Mouse (Mus musculus): ENCODE results near the gene Ifnar2. TPM values are rescaled to one million over a fixed set of nuclear protein-coding genes. Genes with fewer than 3 reads are reported as not detected.

The Ifnar2 gene
- polyA plus RNA-seq, 1 experiment from 2014 or later: 39.5 TPM

DNA sequence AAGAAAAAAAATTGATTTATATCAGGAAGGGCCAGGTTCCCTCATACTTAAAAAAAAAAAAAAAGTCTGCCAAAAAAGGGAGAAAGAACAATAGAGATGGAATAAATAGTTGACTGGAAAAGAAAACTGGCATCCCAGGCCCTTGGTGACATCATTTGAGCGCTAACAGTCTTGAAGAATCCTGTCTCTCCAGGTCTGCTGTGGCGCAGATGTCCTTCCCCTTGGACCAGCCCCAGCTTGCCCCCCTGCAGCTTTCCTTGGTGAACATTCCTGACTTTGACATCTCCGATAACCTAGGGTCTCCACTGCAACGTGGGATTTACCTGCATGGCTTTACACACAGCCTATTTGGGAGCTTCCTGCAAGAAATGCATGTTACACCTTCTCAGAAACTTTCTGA is 9.0 kb downstream of the Ifnar2 start:
- Histone ChIP-seq H3K27me3 (no peaks in the 10 kb centered on the region), H3K4me2 (no peak overlapping the region), H3K9me3 (no peaks in the 10 kb centered on the region), H3K27ac (replicated peaks) (no peak overlapping the region), H3K4me1 (replicated peaks) (peaks cover 8% of the 10 kb centered on the region; the same call in 1 of the 2 replicates), H3K36me3 (peaks cover 10% of the 10 kb centered on the region), H3K9ac (no peak overlapping the region), H3K4me3 (no peak overlapping the region)
- WGBS: 84% methylated on average over 4 of the region's 4 CpGs
- no peak for ATAC-seq (ENCODE audit: low FRiP score, low read depth)

DNA sequence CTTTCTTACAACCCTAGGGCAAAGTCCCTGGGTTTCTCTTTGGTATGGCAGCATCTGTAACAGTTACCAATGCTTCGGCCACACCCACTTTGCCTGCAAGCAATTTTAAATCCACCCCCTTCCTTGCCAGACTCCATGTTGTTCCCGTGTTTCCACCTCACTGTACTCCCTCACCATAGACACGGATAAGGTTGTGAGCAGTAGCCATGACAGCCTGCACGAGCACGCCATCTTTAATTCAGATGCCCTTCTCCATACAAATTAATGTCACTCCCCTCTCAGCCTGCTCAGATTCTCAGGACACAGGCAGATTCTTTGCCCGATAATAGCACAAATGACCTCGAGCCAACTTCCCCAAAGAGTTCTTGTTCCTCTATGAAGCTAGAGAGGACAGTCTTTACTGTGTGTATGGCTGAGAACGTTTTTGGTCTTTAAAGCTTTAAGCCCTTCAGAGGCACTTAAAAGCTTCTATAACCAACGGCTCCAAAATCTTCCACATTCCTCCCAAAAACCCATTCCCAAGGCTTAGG is 9.7 kb downstream of the Ifnar2 start:
- no peak overlapping the region for H3K27ac ChIP-seq (replicated peaks)
- 91% methylated on average over 9 of the region's 9 CpGs for WGBS
- no peak overlapping the region for H3K4me2 ChIP-seq
- H3K9me3 ChIP-seq: no peaks in the 10 kb centered on the region
- peaks cover 8% of the 10 kb centered on the region; the same call in 1 of the 2 replicates for H3K4me1 ChIP-seq (replicated peaks)
- ATAC-seq (ENCODE audit: low FRiP score, low read depth): no peak
- no peak overlapping the region for H3K4me3 ChIP-seq
- peaks cover 14% of the 10 kb centered on the region for H3K36me3 ChIP-seq
- H3K9ac ChIP-seq: no peak overlapping the region
- no peaks in the 10 kb centered on the region for H3K27me3 ChIP-seq

DNA sequence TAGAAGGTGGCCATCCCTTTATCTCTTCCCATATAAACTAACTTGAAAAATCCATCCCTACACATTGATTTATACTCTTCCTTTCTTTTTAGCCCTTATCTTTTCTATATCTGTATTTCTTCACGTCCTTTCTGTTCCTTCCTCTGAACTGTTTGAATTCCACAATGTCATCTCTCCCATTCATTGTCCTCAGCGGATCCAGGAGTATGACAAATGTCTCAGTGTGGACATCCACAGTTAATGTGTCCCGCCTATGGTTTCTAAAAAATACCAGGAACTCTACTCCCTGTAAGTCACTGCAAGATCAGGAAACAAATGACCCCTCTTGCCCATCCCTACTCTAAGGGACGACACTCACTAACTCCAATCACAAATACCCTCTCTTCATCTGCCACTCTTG is 11.6 kb downstream of the Ifnar2 start:
- ATAC-seq (ENCODE audit: low FRiP score, low read depth): no peak
- H3K4me2 ChIP-seq: no peak overlapping the region
- 89% methylated on average over 4 of the region's 4 CpGs for WGBS
- no peaks in the 10 kb centered on the region for H3K27me3 ChIP-seq
- H3K4me1 ChIP-seq (replicated peaks): 0 out of 2 replicates have a peak, but pooled peaks cover under 1% of the 10 kb centered on the region
- no peak overlapping the region for H3K4me3 ChIP-seq
- H3K36me3 ChIP-seq: peaks cover 19% of the 10 kb centered on the region
- H3K9ac ChIP-seq: no peak overlapping the region
- no peaks in the 10 kb centered on the region for H3K9me3 ChIP-seq
- no peak overlapping the region for H3K27ac ChIP-seq (replicated peaks)

DNA sequence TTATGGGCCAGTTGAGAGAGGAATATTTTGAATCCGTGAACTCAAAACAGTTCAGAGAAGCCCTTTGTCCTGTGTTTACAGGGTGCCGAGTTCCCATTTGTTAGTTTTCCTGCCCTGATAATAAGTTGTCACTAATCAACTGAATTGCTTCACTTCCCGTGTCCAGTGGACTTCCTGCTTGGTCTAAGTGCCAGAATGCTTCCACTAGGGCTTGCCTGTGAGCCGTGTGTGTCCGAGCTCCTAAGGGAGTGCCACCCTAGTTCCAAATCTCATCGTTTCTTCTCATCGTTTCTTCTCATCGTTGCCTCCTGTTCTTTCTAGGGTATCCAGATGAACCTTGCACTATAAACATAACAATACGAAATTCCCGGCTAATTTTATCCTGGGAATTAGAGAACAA is 13.0 kb downstream of the Ifnar2 start:
- no peak overlapping the region for H3K4me3 ChIP-seq
- no peaks in the 10 kb centered on the region for H3K9me3 ChIP-seq
- 50% methylated on average over 10 of the region's 10 CpGs for WGBS
- no peak overlapping the region for H3K9ac ChIP-seq
- no peak for ATAC-seq (ENCODE audit: low FRiP score, low read depth)
- H3K4me1 ChIP-seq (replicated peaks): no peaks in the 10 kb centered on the region
- H3K27me3 ChIP-seq: no peaks in the 10 kb centered on the region
- peaks cover 23% of the 10 kb centered on the region for H3K36me3 ChIP-seq
- peak overlapping the region; percentile 17; the same call in 1 of the 2 replicates for H3K27ac ChIP-seq (replicated peaks)
- no peak overlapping the region for H3K4me2 ChIP-seq

DNA sequence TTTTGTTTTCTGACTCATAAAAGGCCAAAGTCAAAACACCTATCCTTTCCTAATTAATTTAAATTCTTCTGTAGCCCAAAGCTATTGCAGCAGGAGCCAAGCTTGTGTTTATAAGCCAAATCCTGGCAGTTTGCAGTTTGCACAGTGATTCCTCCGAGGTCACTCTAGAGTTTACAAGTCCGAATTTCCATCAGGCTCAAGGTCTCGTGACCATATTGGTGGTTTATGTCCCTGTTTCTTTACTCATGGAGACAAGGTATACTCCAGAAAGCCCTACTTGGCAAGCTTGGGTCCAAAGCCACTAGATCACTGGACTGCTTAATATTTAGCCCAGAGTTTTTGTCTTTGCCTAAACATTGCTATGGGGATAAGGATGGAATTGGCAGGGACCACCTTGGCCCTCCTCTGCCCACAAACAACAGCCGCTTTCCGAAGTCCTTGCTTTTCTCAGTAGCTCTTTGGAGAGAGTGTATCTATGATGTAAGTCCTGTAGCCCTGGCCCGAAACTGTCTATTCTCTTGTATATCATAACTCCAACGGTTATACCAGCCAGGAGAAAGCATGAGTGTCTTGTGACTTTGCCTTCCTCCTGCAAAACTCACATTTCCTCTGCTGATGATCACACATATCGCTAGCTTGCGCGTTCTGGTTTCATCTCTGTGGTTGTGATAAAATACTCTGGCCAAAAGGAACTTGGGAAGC is 14.0 kb downstream of the Ifnar2 start:
- Histone ChIP-seq H3K36me3 (peaks cover 26% of the 10 kb centered on the region), H3K27me3 (no peaks in the 10 kb centered on the region), H3K9me3 (no peaks in the 10 kb centered on the region), H3K27ac (replicated peaks) (no peak overlapping the region), H3K9ac (no peak overlapping the region), H3K4me1 (replicated peaks) (no peaks in the 10 kb centered on the region), H3K4me2 (no peak overlapping the region), H3K4me3 (no peak overlapping the region)
- no peak for ATAC-seq (ENCODE audit: low FRiP score, low read depth)
- WGBS: 86% methylated on average over 10 of the region's 10 CpGs

DNA sequence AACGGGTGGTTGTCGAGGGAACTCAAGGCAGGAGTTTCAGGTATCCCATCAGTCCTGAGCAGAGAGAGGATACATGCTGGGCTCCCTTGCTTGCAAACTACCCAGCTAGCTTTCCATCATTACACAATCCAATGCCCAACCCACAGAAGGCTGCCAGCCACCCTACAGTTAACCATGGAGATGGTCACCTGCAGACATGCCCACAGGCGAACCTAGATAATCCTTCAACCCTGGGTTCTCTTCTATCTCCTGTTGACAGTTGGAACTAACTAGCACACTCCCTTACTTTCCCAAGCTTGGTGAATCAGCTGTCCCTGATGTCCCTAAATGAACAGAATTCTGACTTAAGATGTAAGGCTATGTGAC is 14.5 kb downstream of the Ifnar2 start:
- Histone ChIP-seq H3K9me3 (no peaks in the 10 kb centered on the region), H3K4me1 (replicated peaks) (no peaks in the 10 kb centered on the region), H3K4me3 (no peak overlapping the region), H3K9ac (no peak overlapping the region), H3K27me3 (no peaks in the 10 kb centered on the region), H3K4me2 (no peak overlapping the region), H3K36me3 (peaks cover 30% of the 10 kb centered on the region), H3K27ac (replicated peaks) (no peak overlapping the region)
- 86% methylated on average over 3 of the region's 3 CpGs for WGBS
- no peak for ATAC-seq (ENCODE audit: low FRiP score, low read depth)

DNA sequence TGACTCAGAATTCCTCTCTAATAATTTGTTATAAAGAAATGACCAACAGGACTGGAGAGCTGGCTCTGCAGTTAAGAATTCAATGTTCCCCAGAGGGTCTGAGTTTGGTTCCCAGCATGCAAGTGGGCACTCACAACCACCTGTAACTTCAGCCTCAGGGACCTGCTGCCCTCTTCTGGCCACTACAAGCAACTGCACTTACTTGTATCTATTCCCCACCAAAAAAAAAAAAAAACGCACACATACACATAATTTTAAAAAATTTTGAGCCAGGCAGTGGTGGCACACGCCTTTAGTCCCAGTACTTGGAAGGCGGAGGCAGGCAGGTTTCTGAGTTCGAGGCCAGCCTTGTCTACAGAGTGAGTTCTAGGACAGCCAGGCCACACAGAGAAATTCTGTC is 17.5 kb downstream of the Ifnar2 start:
- Histone ChIP-seq H3K27ac (replicated peaks) (no peak overlapping the region), H3K27me3 (no peaks in the 10 kb centered on the region), H3K4me2 (no peak overlapping the region), H3K9ac (no peak overlapping the region), H3K4me3 (no peak overlapping the region), H3K9me3 (no peaks in the 10 kb centered on the region), H3K4me1 (replicated peaks) (no peaks in the 10 kb centered on the region), H3K36me3 (peaks cover 37% of the 10 kb centered on the region)
- WGBS: 90% methylated on average over 4 of the region's 4 CpGs
- no peak for ATAC-seq (ENCODE audit: low FRiP score, low read depth)

DNA sequence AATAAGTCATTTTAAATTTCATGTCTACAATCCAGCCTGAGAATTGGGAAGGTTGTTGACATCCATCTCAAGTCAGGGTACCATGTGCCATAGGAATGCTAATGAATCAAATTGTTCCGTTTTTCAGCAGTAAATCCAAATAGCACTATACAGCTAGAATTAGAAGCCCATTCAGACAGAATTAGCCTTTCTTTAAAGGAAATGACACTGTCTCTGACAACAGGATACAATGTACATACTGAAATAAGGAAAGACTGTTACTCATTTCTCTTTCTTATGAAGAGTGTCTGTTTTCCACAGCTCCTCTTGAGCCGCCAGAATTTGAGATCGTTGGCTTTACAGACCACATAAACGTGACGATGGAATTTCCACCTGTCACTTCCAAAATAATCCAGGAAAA is 18.8 kb downstream of the Ifnar2 start, which contains the start of gene Gm21970:
Gene Gm21970 (plus strand): TSS at position 301 of the 400 bp plus-strand sequence.
- Histone ChIP-seq H3K9me3 (no peaks in the 10 kb centered on the region), H3K4me3 (no peak within 1 kb of the TSS), H3K4me2 (no peak within 1 kb of the TSS), H3K36me3 (peaks cover 37% of the 10 kb centered on the region), H3K4me1 (replicated peaks) (no peaks in the 10 kb centered on the region), H3K27me3 (no peaks in the 10 kb centered on the region), H3K9ac (no peak within 1 kb of the TSS), H3K27ac (replicated peaks) (no peak within 1 kb of the TSS)
- no peak for ATAC-seq (ENCODE audit: low FRiP score, low read depth)
- WGBS: 86% methylated on average over 5 of the region's 5 CpGs

DNA sequence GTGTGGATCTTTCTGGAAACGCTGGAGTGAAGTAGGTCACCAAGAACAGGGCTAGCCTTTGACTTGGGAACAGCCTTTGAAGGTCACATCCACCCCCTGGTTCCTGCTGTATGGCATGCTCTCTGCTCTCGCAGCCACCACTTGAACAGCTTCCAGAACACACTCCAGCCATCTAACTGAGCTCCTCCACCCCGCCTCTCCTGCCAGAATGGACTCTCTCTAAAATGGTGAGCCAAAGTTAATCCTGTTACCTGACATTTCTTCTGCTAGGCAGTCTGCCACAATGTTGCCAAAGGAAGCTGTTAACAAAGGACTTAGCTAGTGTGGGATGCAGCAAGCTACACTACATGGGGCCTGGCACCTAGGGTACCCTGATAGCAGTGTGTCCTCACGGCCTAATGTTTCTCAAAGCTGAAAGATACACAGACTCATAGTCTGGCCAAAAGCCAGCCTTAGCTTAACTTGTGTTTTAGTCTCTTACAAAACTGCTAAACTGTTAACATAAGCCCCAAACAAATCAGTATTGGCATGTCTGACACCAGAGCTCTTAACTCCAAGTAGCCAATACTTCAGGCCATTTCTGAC is 22.3 kb downstream of the Ifnar2 start:
- Histone ChIP-seq H3K4me3 (no peak overlapping the region), H3K4me2 (no peak overlapping the region), H3K27ac (replicated peaks) (no peak overlapping the region), H3K36me3 (peaks cover 24% of the 10 kb centered on the region), H3K27me3 (no peaks in the 10 kb centered on the region), H3K9ac (no peak overlapping the region), H3K9me3 (no peaks in the 10 kb centered on the region), H3K4me1 (replicated peaks) (no peaks in the 10 kb centered on the region)
- no peak for ATAC-seq (ENCODE audit: low FRiP score, low read depth)
- WGBS: 81% methylated on average over 4 of the region's 4 CpGs

DNA sequence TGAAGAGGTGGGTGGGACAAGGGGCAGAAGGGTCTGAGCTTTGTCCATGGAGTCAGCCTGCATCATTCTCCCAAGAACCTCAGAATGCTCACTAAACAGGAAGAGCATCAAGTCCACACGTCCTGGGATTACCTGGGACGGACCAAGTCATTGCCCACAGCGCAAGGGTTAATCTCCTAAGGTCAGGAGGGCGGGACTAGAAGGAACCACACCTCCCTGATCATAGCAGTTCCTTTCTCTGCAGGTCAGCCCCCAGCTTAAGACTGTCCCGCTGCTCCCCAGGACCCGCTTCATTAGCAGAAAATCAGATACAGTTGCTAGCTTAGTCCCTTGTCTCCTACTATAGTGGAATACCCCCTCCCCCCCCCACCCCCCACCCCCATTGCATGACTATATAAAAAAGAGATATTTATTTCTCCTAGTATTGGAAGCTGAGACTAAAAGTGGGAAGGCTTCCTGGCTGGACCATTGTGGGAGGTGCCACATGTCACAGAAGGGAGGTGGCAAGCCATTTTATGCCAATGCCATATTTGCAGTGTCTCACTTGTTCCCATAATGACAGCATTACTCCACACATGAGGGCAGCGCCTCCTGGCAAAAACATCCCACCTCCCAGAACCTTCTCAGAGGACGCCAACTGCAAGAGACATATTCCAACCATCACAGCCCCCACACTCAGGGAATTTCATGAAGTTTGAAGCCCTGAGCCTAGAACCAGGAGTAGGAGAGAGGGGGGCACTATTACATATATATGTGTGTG is 23.2 kb downstream of the Ifnar2 start:
- Histone ChIP-seq H3K4me1 (replicated peaks) (no peaks in the 10 kb centered on the region), H3K36me3 (peaks cover 24% of the 10 kb centered on the region), H3K4me2 (no peak overlapping the region), H3K27ac (replicated peaks) (no peak overlapping the region), H3K4me3 (no peak overlapping the region), H3K9ac (no peak overlapping the region), H3K9me3 (no peaks in the 10 kb centered on the region), H3K27me3 (no peaks in the 10 kb centered on the region)
- no peak for ATAC-seq (ENCODE audit: low FRiP score, low read depth)
- 66% methylated on average over 8 of the region's 8 CpGs for WGBS

DNA sequence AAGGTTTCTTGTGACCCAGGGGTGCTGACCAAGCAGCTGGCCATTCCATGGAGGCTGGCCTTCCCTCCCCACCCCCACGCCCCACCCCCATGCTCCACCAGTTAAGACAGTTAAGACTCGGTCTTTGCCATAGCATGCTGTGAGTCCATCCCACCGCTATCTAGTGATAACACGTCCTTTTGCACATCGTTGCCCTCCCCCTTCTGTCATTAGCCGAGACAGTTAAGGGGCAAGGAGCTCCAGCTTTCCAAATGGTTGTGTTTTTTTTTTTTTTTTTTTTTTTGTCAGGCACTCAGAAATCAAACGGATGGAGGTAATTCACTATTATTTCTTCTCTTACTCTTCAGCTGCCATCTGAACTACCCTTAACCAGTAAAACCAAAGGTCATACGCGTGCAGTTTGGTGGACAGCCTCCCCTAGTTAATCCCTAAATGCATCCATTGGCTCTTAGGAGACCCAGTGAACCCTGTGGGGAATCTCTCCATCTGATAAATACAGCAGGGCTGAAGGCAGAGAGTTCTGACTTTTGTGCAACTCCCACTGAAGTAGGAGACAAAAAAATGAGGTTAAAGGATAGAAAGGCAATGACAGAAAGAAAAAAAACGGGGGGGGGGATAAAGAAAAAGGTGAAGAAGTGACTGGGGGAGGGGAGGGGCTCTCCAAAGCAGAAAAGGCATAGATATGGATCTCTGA is 24.4 kb downstream of the Ifnar2 start:
- Histone ChIP-seq H3K4me2 (no peak overlapping the region), H3K36me3 (peaks cover 17% of the 10 kb centered on the region), H3K27ac (replicated peaks) (no peak overlapping the region), H3K9me3 (no peaks in the 10 kb centered on the region), H3K4me1 (replicated peaks) (no peaks in the 10 kb centered on the region), H3K9ac (no peak overlapping the region), H3K4me3 (no peak overlapping the region), H3K27me3 (no peaks in the 10 kb centered on the region)
- WGBS: 76% methylated on average over 10 of the region's 10 CpGs
- ATAC-seq (ENCODE audit: low FRiP score, low read depth): no peak

Measured in hindbrain, embryonic 15.5 days (tissue).